Mouse (Mus musculus) spleen, adult 2 months (tissue): ENCODE measurements around the gene Pomp.

Experiments used
- CTCF ChIP-seq: fragments of 200-500 bp; IDR thresholded peaks from 2 replicates; pipeline ENCODE4 v1.5.1; 2011; ENCODE audit warnings: mild to moderate bottlenecking, inconsistent platforms; ENCODE audit not compliant: insufficient read depth, insufficient read length, insufficient replicate concordance; ENCODE audit errors: extremely low read depth
- POLR2A ChIP-seq: fragments of 200-500 bp; IDR thresholded peaks from 2 replicates; pipeline ENCODE4 v1.6.1; 2011; ENCODE audit warnings: low read depth, low read length, inconsistent platforms

DNA sequence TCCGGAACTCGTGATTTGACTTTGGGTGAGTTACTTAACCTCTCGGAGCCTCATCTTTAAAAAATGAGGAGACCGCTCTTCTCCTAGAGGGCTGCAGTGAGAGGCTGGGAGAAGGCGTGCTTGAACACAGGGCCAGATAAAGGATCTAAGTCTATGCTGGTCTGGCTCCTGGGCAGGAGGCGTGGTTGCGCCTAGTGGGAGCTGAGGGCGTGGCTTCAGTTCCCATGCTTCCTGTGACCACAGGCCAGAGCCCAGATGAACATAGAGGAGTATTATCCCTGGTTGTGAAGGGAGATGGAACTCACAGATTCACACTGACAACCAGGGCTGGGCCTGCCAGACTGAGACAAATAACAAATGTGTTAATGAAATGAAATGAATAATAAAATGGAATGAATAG, 41.4 kb upstream of the Pomp start:
- TF ChIP-seq CTCF (no peak), POLR2A (no peak)
